In the genomic region with DNA sequence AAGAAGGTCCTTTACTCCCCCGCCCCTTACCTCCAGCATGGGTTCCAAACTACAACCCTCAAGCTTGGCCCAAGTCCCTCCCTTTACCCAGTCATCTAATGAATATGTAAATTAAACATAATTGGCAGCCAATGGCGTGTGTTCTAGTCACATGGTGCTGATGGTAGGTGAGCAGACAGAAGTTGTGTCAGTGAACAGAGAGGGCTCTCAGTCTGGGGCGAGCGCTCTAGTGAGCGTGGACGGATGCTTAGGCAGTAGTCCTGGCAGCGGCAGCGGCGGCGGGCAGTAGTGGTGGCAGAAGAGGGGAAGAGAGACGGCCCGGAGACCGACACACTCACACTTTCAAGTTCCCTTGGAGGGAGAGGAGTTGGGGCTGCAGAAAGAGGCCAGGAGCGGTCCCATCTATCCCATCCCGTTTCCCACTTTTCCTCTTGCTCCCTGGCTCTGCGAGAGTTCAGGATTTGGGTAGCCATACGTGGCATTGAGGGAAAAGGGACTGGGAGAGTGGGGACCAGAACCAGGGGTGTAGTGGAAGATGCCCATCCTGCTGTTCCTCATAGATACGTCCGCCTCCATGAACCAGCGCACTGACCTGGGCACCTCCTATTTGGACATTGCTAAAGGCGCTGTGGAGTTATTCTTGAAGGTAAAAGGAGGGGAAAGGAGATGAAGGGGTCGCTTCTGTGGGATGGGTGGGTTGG, we compare ENCODE assay signal across 7 mouse cellular contexts. TPM values are rescaled to one million over a fixed set of nuclear protein-coding genes. Genes with fewer than 3 reads are reported as not detected.
DNase-seq lines count a peak whose midpoint lies in the region; ATAC-seq lines count a peak whose summit lies in the region.

A gene (plus strand): TSS at position 187 of the 701 bp plus-strand sequence.

- H3K4me2 ChIP-seq in embryonic facial prominence, embryonic 11.5 days (ENCODE audit: low read depth, low read length): peak within 1 kb of the TSS; percentile 51
- peak within 1 kb of the TSS; percentile 52 for H3K4me2 ChIP-seq in limb, embryonic 11.5 days (ENCODE audit: low read depth, severe bottlenecking)
- peak within 1 kb of the TSS; percentile 55 for H3K4me2 ChIP-seq in midbrain, embryonic 14.5 days (ENCODE audit: low read length)

- H3K4me3 ChIP-seq in embryonic facial prominence, embryonic 11.5 days (ENCODE audit: low read depth, low read length): peak within 1 kb of the TSS; percentile 56
- H3K4me3 ChIP-seq in limb, embryonic 11.5 days (ENCODE audit: low read depth, low read length): peak within 1 kb of the TSS; percentile 52
- H3K4me3 ChIP-seq in midbrain, embryonic 14.5 days (replicated peaks; ENCODE audit: low read depth, low read length): peak within 1 kb of the TSS; percentile 56

- H3K36me3 ChIP-seq in embryonic facial prominence, embryonic 11.5 days (replicated peaks; ENCODE audit: control insufficient read depth, insufficient read depth, low read depth, low read length): no peaks in the 10 kb centered on the region
- H3K36me3 ChIP-seq in limb, embryonic 11.5 days (ENCODE audit: control insufficient read depth, insufficient read depth, low read length): no peaks in the 10 kb centered on the region
- no peaks in the 10 kb centered on the region for H3K36me3 ChIP-seq in midbrain, embryonic 14.5 days (ENCODE audit: control insufficient read depth, insufficient read depth, low read length)

- peak; percentile 79 for DNase-seq in adrenal gland, postnatal 14 days
- DNase-seq in embryonic facial prominence, embryonic 11.5 days (ENCODE audit: low spot score): peak; percentile 82
- DNase-seq in heart, adult 11 months: peak; percentile 99
- DNase-seq in kidney, adult 18-20 months: peak; percentile 83
- DNase-seq in limb, embryonic 11.5 days (ENCODE audit: low spot score): peak; percentile 74
- DNase-seq in midbrain, embryonic 14.5 days: peak; percentile 82
- DNase-seq in spleen, adult 18-20 months: peak; percentile 64 to 72

- H3K4me1 ChIP-seq in embryonic facial prominence, embryonic 11.5 days (ENCODE audit: control insufficient read depth, insufficient read depth, low read length): no peaks in the 10 kb centered on the region
- no peaks in the 10 kb centered on the region for H3K4me1 ChIP-seq in limb, embryonic 11.5 days (ENCODE audit: control insufficient read depth, insufficient read depth, low read length)
- no peaks in the 10 kb centered on the region for H3K4me1 ChIP-seq in midbrain, embryonic 14.5 days (ENCODE audit: control insufficient read depth, insufficient read depth, low read length)

- no peaks in the 10 kb centered on the region for H3K27me3 ChIP-seq in embryonic facial prominence, embryonic 11.5 days (ENCODE audit: control insufficient read depth, insufficient read depth, low read length)
- no peaks in the 10 kb centered on the region for H3K27me3 ChIP-seq in limb, embryonic 11.5 days (ENCODE audit: control insufficient read depth, insufficient read depth, low read length)
- no peaks in the 10 kb centered on the region for H3K27me3 ChIP-seq in midbrain, embryonic 14.5 days (ENCODE audit: control insufficient read depth, insufficient read depth, low read length)

- H3K27ac ChIP-seq in embryonic facial prominence, embryonic 11.5 days (replicated peaks; ENCODE audit: low read depth, low read length): peak within 1 kb of the TSS; percentile 83
- peak within 1 kb of the TSS; percentile 85 for H3K27ac ChIP-seq in limb, embryonic 11.5 days (replicated peaks; ENCODE audit: low read depth, low read length)
- H3K27ac ChIP-seq in midbrain, embryonic 14.5 days (replicated peaks; ENCODE audit: low read depth, low read length): peak within 1 kb of the TSS; percentile 97

- ATAC-seq in embryonic facial prominence, embryonic 11.5 days (replicated peaks; ENCODE audit: insufficient number of reproducible peaks, low FRiP score, low TSS enrichment, low read depth): peak; percentile 87
- ATAC-seq in limb, embryonic 11.5 days (ENCODE audit: insufficient number of reproducible peaks, low FRiP score, low TSS enrichment, low read depth): peak; percentile 83
- ATAC-seq in midbrain, embryonic 14.5 days (ENCODE audit: low FRiP score, low TSS enrichment): peak; percentile 82

- peak within 1 kb of the TSS; percentile 74 for H3K9ac ChIP-seq in embryonic facial prominence, embryonic 11.5 days (replicated peaks; ENCODE audit: low read length)
- H3K9ac ChIP-seq in limb, embryonic 11.5 days (ENCODE audit: low read length): peak within 1 kb of the TSS; percentile 79
- H3K9ac ChIP-seq in midbrain, embryonic 14.5 days (replicated peaks; ENCODE audit: low read length): peak within 1 kb of the TSS; percentile 76

- 19% methylated on average over 17 of the region's 22 CpGs for WGBS in embryonic facial prominence, embryonic 11.5 days
- WGBS in limb, embryonic 11.5 days: 24% methylated on average over 21 of the region's 22 CpGs
- WGBS in midbrain, embryonic 14.5 days: 20% methylated on average over 22 of the region's 22 CpGs

- H3K9me3 ChIP-seq in embryonic facial prominence, embryonic 11.5 days (replicated peaks; ENCODE audit: control insufficient read depth, low read length): no peaks in the 10 kb centered on the region
- no peaks in the 10 kb centered on the region for H3K9me3 ChIP-seq in limb, embryonic 11.5 days (ENCODE audit: control insufficient read depth, low read length)
- no peaks in the 10 kb centered on the region for H3K9me3 ChIP-seq in midbrain, embryonic 14.5 days (ENCODE audit: control insufficient read depth, low read length)

RNA-seq across cellular contexts. Expression of the gene that starts here (rescaled TPM):
- 28.4 and 28.8 TPM in 2 replicates for total RNA-seq in adrenal gland, postnatal 14 days (2021)
- polyA plus RNA-seq in embryonic facial prominence, embryonic 11.5 days (2014; fragmentation: Nextera tagmentation; extraction: Ambion mirVana): 24.2 and 24.9 TPM in 2 replicates
- polyA plus RNA-seq in limb, embryonic 11.5 days (2014; fragmentation: Nextera tagmentation; extraction: Ambion mirVana): 28.3 and 30.9 TPM in 2 replicates
- polyA plus RNA-seq in midbrain, embryonic 14.5 days (2014; fragmentation: Nextera tagmentation; extraction: Ambion mirVana): 21.0 and 22.0 TPM in 2 replicates

Comparison
In these comparisons a context has a peak if more than half of its experiments do, and no peak if none do; other contexts are left out.
1. Peak in every context shown above with its lines: DNase-seq, ATAC-seq, H3K4me3 ChIP-seq and H3K27ac ChIP-seq.